Mouse (Mus musculus) CH12.LX (cell line): ENCODE measurements at regions not wholly inside any gene's neighbourhood (a gene's known extent, or its start where the extent isn't known, plus 50 kb on each side); places are given as distances from the start of the nearest gene placed in this dataset.

Experiments
- DNase-seq: peaks from one replicate; pipeline ENCODE4 v3.0.0-alpha.2; 2013; ENCODE audit errors: extremely low read depth
- H3K27ac ChIP-seq: 2 replicates; pipeline ENCODE4 v1.5.1; 2012; ENCODE audit warnings: low read depth, mild to moderate bottlenecking, control low read depth, moderate library complexity; ENCODE audit not compliant: insufficient read depth
- H3K27me3 ChIP-seq: replicated peaks from 2 replicates; pipeline ENCODE3; 2012; ENCODE audit warnings: inconsistent platforms
- H3K36me3 ChIP-seq, 2 experiments: replicated peaks in 1 of 2; 2 replicates each; pipeline versions ENCODE3 to v1.6.1; 2012; ENCODE audit warnings: inconsistent platforms in 1 of 2, low read length in 1 of 2, mild to moderate bottlenecking in 1 of 2, mixed read lengths in 1 of 2, moderate library complexity in 1 of 2; ENCODE audit not compliant: control insufficient read depth in 1 of 2, insufficient read depth in 1 of 2
- H3K4me1 ChIP-seq, 2 experiments: 2 replicates each; pipeline ENCODE4 v1.6.1; 2012; ENCODE audit warnings: inconsistent platforms in 1 of 2, moderate library complexity in 1 of 2; ENCODE audit not compliant: insufficient read depth in 2 of 2, control insufficient read depth in 1 of 2
- H3K4me2 ChIP-seq: 2 replicates; pipeline ENCODE4 v1.6.1; 2012; ENCODE audit warnings: low read depth, mild to moderate bottlenecking, control low read depth; ENCODE audit not compliant: poor library complexity, insufficient read depth, severe bottlenecking
- H3K4me3 ChIP-seq, 3 experiments: fragments of 150-350 bp in 1 of 3; sonication (generic) in 1 of 3; replicated peaks in 1 of 3; 2 replicates each; pipeline versions ENCODE3 to v1.5.1; 2011 to 2012; ENCODE audit warnings: low read depth in 2 of 3, low read length in 2 of 3, mild to moderate bottlenecking in 2 of 3, moderate library complexity in 2 of 3, control low read depth in 1 of 3, improper control_type of control experiment in 1 of 3, inconsistent platforms in 1 of 3, mixed read lengths in 1 of 3; ENCODE audit not compliant: poor library complexity in 1 of 3
- H3K79me2 ChIP-seq: replicated peaks from 2 replicates; pipeline ENCODE4 v1.6.1; 2012; ENCODE audit warnings: mild to moderate bottlenecking, moderate library complexity; ENCODE audit not compliant: control insufficient read depth, poor library complexity, insufficient read depth, severe bottlenecking; ENCODE audit errors: extremely low read depth
- H3K9ac ChIP-seq: 2 replicates; pipeline ENCODE4 v1.6.1; 2012; ENCODE audit warnings: low read depth, mild to moderate bottlenecking, control low read depth, moderate library complexity; ENCODE audit not compliant: insufficient read depth
- H3K9me3 ChIP-seq: replicated peaks from 2 replicates; pipeline ENCODE3; 2012; ENCODE audit warnings: low read length, inconsistent platforms, mixed read lengths
- CHD1 ChIP-seq: IDR thresholded peaks from 2 replicates; pipeline ENCODE4 v1.6.1; 2012; ENCODE audit warnings: low read depth, low read length, improper control_type of control experiment, inconsistent platforms
- CHD2 ChIP-seq: IDR thresholded peaks from 2 replicates; pipeline ENCODE4 v1.6.1; 2011; ENCODE audit warnings: low read length, improper control_type of control experiment
- CTCF ChIP-seq, 2 experiments: IDR thresholded peaks in 1 of 2; conservative IDR thresholded peaks in 1 of 2; 2 replicates each; pipeline ENCODE4 v1.5.1; 2011 to 2012; ENCODE audit warnings: low read depth in 2 of 2, low read length in 2 of 2, improper control_type of control experiment in 1 of 2, inconsistent platforms in 1 of 2, mild to moderate bottlenecking in 1 of 2, moderate library complexity in 1 of 2
- ELF1 ChIP-seq: IDR thresholded peaks from 2 replicates; pipeline ENCODE4 v1.6.1; 2014; ENCODE audit warnings: low read depth, mild to moderate bottlenecking, inconsistent platforms, low read length, improper control_type of control experiment
- ETS1 ChIP-seq: conservative IDR thresholded peaks from 2 replicates; pipeline ENCODE4 v1.6.1; 2012; ENCODE audit warnings: low read depth, mild to moderate bottlenecking, inconsistent platforms, low read length, improper control_type of control experiment, moderate library complexity
- GABPA ChIP-seq: IDR thresholded peaks from 2 replicates; pipeline ENCODE4 v1.6.1; 2012; ENCODE audit warnings: low read depth, low read length, improper control_type of control experiment, inconsistent platforms; ENCODE audit not compliant: insufficient replicate concordance
- IRF4 ChIP-seq: IDR thresholded peaks from 2 replicates; pipeline ENCODE4 v1.6.1; 2014; ENCODE audit warnings: low read depth, mild to moderate bottlenecking, inconsistent platforms, low read length, improper control_type of control experiment
- JUN ChIP-seq: IDR thresholded peaks from 2 replicates; pipeline ENCODE4 v1.6.1; 2011; ENCODE audit warnings: low read depth, mild to moderate bottlenecking, low read length, improper control_type of control experiment, moderate library complexity; ENCODE audit not compliant: insufficient read depth
- KAT2A ChIP-seq: IDR thresholded peaks from 2 replicates; pipeline ENCODE4 v1.6.1; 2012; ENCODE audit warnings: low read length, improper control_type of control experiment, inconsistent platforms; ENCODE audit not compliant: insufficient replicate concordance
- MAFK ChIP-seq: IDR thresholded peaks from 2 replicates; pipeline ENCODE4 v1.6.1; 2011; ENCODE audit warnings: low read length, improper control_type of control experiment; ENCODE audit not compliant: insufficient replicate concordance
- NELFE ChIP-seq: IDR thresholded peaks from 2 replicates; pipeline ENCODE4 v1.6.1; 2011; ENCODE audit warnings: low read depth, low read length, improper control_type of control experiment
- POLR2AphosphoS2 ChIP-seq: IDR thresholded peaks from 2 replicates; pipeline ENCODE4 v1.6.1; 2011; ENCODE audit warnings: low read depth, low read length, improper control_type of control experiment
- SIN3A ChIP-seq: IDR thresholded peaks from 2 replicates; pipeline ENCODE4 v1.6.1; 2012; ENCODE audit warnings: low read length, improper control_type of control experiment, inconsistent platforms
- SMC3 ChIP-seq: IDR thresholded peaks from 2 replicates; pipeline ENCODE4 v1.6.1; 2011; ENCODE audit warnings: low read depth, low read length, improper control_type of control experiment
- TBP ChIP-seq: conservative IDR thresholded peaks from 2 replicates; pipeline ENCODE4 v1.6.1; 2011; ENCODE audit warnings: low read depth, low read length, improper control_type of control experiment
- UBTF ChIP-seq: IDR thresholded peaks from 2 replicates; pipeline ENCODE4 v1.6.1; 2012; ENCODE audit warnings: low read depth, mild to moderate bottlenecking, inconsistent platforms, low read length, improper control_type of control experiment, moderate library complexity
- USF1 ChIP-seq: IDR thresholded peaks from 2 replicates; pipeline ENCODE4 v1.6.1; 2014; ENCODE audit warnings: low read depth, mild to moderate bottlenecking, inconsistent platforms, low read length, improper control_type of control experiment
- USF2 ChIP-seq: conservative IDR thresholded peaks from 2 replicates; pipeline ENCODE4 v1.6.1; 2011; ENCODE audit warnings: low read depth, low read length, improper control_type of control experiment
- ZKSCAN1 ChIP-seq: IDR thresholded peaks from 2 replicates; pipeline ENCODE4 v1.6.1; 2012; ENCODE audit warnings: low read depth, inconsistent platforms, low read length, improper control_type of control experiment, borderline replicate concordance
- ZNF384 ChIP-seq: IDR thresholded peaks from 2 replicates; pipeline ENCODE4 v1.6.1; 2012; ENCODE audit warnings: low read depth, low read length, improper control_type of control experiment, inconsistent platforms
- dilution Hi-C: fragments of 300-500 bp; cut with MboI; formaldehyde crosslinking; loops from 2 replicates; pipeline ENCODE4 v1.14.3; 2020; ENCODE audit warnings: low sequenced_read_pairs; ENCODE audit not compliant: extremely low pct_unique_long_range_greater_than_20kb, extremely low pct_ligation_motif_present
- in situ Hi-C: fragments of 300-500 bp; cut with MboI; formaldehyde crosslinking; loops from 3 replicates; pipeline ENCODE4 v1.14.3; 2019; ENCODE audit warnings: low sequenced_read_pairs, low pct_ligation_motif_present, low pct_unique_long_range_greater_than_20kb, mixed read lengths

DNA sequence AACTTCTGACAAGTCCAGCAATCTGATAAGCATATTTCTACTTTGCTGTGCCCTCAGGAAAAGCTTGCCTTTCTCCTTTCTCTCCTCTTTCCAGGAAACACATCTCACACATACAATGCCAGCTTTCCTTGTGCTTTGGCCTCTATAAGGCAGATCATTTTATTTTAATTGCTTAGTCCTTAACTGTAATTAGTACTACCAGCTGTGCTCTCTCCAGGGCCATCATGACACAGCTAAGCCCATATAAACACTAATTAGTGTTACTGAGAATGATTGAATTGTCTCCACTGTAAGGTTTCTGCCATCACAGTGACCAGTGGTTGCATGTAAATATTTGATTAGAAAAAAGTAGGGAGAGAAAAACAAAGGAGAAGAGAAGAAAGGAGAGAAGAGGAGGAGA is 300.4 kb upstream of the Grin3a start:
- Histone ChIP-seq H3K9ac (no peak overlapping the region), H3K4me3 (no peak overlapping the region), H3K4me1 (no peaks in the 10 kb centered on the region), H3K36me3 (no peaks in the 10 kb centered on the region), H3K27ac (no peak overlapping the region), H3K79me2 (no peaks in the 10 kb centered on the region), H3K27me3 (no peaks in the 10 kb centered on the region), H3K4me2 (no peak overlapping the region), H3K9me3 (peaks cover 27% of the 10 kb centered on the region)
- in situ Hi-C loops (no loop called here), dilution Hi-C loops (no loop called here)
- TF ChIP-seq ZKSCAN1 (no peak), IRF4 (no peak), SIN3A (no peak), MAFK (no peak), CHD1 (no peak), ZNF384 (no peak), CHD2 (no peak), UBTF (no peak), TBP (no peak)
- DNase-seq = no peak

DNA sequence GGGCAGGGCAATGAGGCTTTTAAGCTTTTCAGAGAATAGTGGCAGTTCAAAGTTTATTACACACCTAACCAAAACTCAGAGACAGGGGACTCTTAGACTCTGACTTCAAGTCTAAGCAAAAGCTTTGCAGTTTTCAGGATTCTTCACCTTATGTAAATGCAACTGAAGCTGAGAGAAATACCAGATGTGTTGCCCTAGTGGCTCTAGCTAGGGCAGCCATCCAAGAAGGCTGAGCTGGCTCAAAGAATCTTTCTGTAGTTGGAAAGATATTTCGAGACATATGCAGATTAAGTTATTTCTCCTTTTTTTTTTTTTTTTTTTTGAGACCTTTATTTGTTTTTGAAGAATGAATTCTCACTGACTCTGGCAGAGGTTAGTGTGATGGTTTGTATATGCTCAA is 284.7 kb upstream of the Grin3a start:
- Histone ChIP-seq H3K4me3 (no peak overlapping the region), H3K36me3 (no peaks in the 10 kb centered on the region), H3K9me3 (peaks cover 5% of the 10 kb centered on the region), H3K4me1 (no peaks in the 10 kb centered on the region), H3K4me2 (no peak overlapping the region), H3K27ac (no peak overlapping the region), H3K79me2 (no peaks in the 10 kb centered on the region), H3K27me3 (no peaks in the 10 kb centered on the region), H3K9ac (no peak overlapping the region)
- in situ Hi-C loops (no loop called here), dilution Hi-C loops (no loop called here)
- DNase-seq = no peak
- no peak for TF ChIP-seq IRF4
- TF ChIP-seq JUN = no peak
- no peak for TF ChIP-seq ETS1
- TF ChIP-seq SMC3 = no peak
- no peak for TF ChIP-seq KAT2A
- TF ChIP-seq USF1 = no peak

- in situ Hi-C loops = no loop called here
- peaks cover 12% of the 10 kb centered on the region for H3K9me3 ChIP-seq
- TF ChIP-seq MAFK (no peak), IRF4 (no peak), SIN3A (no peak), USF2 (no peak), SMC3 (no peak), USF1 (no peak), CHD2 (no peak), ETS1 (no peak), GABPA (no peak), POLR2AphosphoS2 (no peak), NELFE (no peak), CTCF (conservative IDR thresholded peaks at IDR 0.05 in 1 of 2, IDR thresholded peaks at IDR 0.05 in 1 of 2; ENCODE audit: low read depth in 2 of 2, low read length in 2 of 2) (no peak), ELF1 (no peak), TBP (no peak)
- TF ChIP-seq, all 38 proteins: peak for 0
- H3K27ac ChIP-seq = no peak overlapping the region
- DNase-seq = no peak
- H3K79me2 ChIP-seq = no peaks in the 10 kb centered on the region
- H3K36me3 ChIP-seq = no peaks in the 10 kb centered on the region
- dilution Hi-C loops = no loop called here
- H3K4me1 ChIP-seq = no peaks in the 10 kb centered on the region
- H3K27me3 ChIP-seq = no peaks in the 10 kb centered on the region
- H3K4me3 ChIP-seq = no peak overlapping the region
- H3K4me2 ChIP-seq = no peak overlapping the region
- H3K9ac ChIP-seq = no peak overlapping the region
Measured at GRCm38 (mm10) chr4:50106557-50106956, 261.0 kb upstream of the Grin3a start.
